Mouse (Mus musculus) urinary bladder, postnatal 10 days (tissue): Measurements from ENCODE around the gene Zbtb9.
"Not testable (repeated sequence)": the region's sequence is repeated elsewhere in the genome, so short reads cannot be mapped to it uniquely, and the experiment has no call there.

ENCODE experiments used
- DNase-seq: peaks from one replicate; pipeline ENCODE4 v3.0.0; 2022; ENCODE audit warnings: low spot score

Gene Zbtb9

DNA sequence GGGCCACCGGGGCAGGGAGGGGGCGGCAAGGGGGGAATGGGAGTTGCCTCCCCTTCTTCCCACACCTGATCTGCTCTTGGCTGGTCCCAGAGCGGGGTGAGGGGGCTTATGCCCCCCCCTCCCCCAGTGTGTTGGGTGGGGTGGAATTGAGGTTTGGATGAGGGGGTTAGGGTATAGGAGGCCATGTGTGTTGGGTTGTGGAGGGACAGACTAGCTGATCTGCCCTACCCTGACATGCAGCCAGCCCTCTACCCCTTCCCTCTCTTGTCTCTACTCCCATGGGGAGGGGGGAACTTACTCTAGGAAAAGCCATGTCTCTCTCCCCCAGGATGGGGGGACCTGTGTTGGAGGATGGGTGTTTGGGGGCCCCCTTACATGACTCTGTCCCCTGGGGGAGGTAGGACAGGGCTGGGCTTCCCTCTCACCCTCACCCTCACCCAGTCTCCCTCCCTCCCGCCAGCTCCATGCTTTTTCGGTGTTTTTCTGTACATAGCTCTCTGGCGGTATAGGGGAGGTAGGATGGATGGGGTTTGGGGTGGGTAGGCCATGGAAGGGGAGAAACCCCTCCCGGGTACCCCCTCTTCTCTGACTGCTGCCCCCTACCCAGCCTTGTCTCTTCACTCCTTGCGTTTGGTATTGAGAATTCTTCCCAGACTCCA, 1.6 kb upstream of the Zbtb9 start:
- DNase-seq = no peak

GRCm38 (mm10) chr17:26972107-26972506, 860 bp upstream of the Zbtb9 start:
- no peak for DNase-seq

- no peak for DNase-seq
Measured at GRCm38 (mm10) chr17:26974547-26974946, 1.6 kb downstream of the Zbtb9 start.

- DNase-seq = no peak
Measured at GRCm38 (mm10) chr17:26975415-26975814, 2.4 kb downstream of the Zbtb9 start.

DNA sequence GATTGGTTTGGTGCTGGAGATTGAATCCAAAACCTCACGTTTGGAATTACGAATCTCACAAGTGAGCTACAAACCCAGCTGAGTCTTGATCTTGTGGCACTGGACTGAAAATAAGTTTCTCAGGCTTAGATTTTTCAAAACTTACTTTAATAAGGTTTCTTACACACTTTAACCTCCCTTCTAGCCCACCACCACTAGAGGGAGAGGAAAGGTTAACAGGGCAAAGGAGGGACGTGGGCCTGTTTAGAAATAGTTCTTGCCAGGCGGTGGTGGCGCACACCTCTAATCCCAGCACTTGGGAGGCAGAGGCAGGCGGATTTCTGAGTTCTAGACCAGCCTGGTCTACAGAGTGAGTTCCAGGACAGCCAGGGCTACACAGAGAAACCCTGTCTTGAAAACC, 4.4 kb downstream of the Zbtb9 start:
- DNase-seq = not testable (repeated sequence)

DNA sequence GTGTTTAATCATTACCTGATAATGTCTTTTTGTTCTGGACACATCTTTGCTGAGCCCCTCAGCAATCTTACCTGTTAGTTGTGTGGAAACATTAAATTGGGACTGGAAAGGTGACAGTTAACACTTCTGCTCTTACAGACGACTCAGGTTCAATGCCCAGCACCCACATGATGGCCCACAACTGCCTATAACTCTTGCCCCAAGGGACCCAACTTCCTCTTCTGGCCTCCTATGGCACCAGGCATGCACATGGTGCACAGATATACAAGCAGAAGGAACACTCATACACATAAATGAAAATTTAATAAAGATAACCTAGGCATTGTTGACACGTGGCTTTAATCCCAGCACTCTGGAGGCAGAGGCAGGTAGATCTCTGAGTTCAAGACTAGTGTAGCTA, 6.5 kb downstream of the Zbtb9 start:
- no peak for DNase-seq

DNA sequence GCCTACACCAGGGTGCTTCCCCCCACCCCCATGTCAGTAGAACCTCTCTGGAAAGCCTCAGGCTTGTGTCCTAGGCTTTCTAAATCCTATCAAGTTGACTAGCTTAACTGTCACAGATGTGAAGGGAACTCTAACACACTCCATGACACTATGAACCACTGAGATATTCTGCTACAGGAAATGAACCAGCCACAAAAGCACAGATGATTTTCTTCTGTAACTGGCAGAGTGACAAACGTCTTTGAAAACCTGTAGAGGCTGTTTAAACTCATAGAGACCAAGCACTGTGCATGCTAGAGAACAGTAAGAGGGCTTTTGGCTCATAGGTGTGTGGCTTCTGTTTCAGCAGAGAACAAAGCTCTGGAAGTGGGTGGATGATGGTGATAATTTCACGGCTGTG, 8.1 kb downstream of the Zbtb9 start:
- no peak for DNase-seq

DNA sequence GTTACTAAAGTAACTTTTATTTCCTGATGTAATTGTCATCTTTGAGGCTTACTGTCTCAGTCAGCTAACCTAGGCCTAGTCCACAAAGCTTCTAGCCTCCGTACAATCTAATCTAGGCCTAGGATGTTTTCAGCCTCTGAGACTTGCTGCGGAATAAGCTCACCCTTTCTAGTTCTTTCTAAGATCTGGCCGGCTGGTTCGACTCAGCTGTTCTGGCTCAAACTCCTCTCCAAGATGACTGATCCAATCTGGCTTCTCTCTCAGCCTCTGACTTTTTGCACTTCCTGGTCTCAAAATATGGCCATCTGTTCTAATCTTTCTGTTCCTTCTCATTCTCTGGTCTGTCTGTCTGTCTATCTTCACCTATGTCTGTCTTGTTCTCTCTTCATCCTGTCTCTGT, 10.4 kb downstream of the Zbtb9 start:
- no peak for DNase-seq

- no peak for DNase-seq
Measured at GRCm38 (mm10) chr17:26985503-26986179, 12.7 kb downstream of the Zbtb9 start.

- DNase-seq = no peak
Measured at GRCm38 (mm10) chr17:26990521-26990920, 17.6 kb downstream of the Zbtb9 start.

DNA sequence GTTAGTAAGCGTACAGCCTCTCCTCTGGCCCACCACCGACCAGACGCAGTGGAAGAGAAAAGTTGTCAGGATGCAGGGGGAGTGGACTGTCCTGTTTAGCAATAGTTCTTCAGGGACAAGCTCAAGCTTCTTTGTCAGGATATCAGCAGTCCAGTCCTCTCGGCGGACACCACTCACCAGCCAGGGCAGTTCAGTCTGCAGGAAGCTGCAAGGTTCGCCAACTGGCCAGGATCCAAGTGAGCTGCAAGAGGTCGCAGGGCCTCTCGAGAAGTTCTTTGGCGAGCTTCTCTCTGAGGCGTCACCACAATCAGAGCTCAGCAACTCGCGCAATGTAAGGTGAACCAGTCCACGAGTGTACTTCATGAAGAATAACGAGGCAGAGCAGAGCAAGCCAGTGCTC, 21.4 kb downstream of the Zbtb9 start:
- no peak for DNase-seq

DNA sequence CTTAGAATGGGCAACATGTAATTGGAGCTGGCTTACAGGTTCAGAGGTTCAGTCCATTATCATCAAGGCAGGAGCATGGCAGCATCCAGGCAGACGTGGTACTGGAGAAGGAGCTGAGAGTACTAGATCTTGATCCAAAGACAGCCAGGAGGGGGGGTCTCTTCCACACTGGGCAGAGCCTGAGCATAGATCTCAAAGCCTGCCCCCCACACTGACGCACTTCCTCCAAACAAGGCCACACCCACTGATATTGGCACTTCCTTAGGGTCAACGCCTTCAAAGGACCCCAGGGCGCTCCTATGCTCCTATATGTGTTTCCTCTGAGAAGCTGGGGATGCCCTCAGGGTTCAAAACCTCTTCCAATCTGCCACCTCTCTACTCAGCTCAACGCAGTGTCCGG, 22.0 kb downstream of the Zbtb9 start:
- no peak for DNase-seq

- DNase-seq = no peak
Measured at GRCm38 (mm10) chr17:26995562-26995961, 22.6 kb downstream of the Zbtb9 start.

DNA sequence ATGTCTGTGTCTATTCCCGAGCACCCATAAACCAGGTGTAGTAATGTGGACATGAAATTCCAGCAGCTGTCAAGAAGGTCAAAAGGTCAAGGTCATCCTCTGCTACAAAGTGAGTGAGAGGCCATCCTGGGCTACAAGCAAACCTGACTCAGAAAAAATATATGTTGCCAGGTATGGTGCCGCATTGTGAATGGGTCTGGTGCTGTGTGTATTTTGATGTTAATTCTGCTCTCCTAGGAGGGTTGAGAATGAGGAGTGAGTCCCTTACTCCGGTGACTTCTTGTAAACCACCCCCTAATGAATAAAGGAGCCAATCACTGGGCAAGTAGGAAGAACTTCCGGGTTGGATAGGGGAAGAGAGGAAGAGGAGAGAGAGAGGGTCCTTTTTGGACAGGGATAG, 24.7 kb downstream of the Zbtb9 start:
- DNase-seq = no peak

GRCm38 (mm10) chr17:26998283-26998682, 25.3 kb downstream of the Zbtb9 start:
- DNase-seq = no peak

GRCm38 (mm10) chr17:26999996-27000395, 27.0 kb downstream of the Zbtb9 start:
- no peak for DNase-seq

GRCm38 (mm10) chr17:27001151-27001550, 28.2 kb downstream of the Zbtb9 start:
- no peak for DNase-seq

- no peak for DNase-seq
Measured at GRCm38 (mm10) chr17:27001889-27002288, 28.9 kb downstream of the Zbtb9 start.

DNA sequence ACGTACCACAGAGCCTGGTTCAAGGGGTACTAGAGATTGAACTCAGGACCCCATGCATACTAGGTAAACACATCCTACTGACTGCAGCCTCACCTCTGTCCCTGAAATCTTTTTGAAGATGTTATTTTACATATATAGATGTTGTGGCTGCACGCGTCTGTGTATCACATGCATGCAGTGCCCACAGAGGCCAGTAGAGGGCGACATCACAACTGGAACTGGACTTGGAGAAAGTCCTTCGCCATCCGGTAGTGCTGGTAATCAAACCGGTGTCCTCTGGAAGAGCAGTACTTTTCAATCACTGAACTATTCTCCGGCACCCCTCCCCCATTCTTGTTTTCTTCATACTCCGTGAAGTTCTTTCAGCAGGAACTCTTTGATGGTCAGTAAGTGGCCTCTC, 31.5 kb downstream of the Zbtb9 start:
- no peak for DNase-seq

DNA sequence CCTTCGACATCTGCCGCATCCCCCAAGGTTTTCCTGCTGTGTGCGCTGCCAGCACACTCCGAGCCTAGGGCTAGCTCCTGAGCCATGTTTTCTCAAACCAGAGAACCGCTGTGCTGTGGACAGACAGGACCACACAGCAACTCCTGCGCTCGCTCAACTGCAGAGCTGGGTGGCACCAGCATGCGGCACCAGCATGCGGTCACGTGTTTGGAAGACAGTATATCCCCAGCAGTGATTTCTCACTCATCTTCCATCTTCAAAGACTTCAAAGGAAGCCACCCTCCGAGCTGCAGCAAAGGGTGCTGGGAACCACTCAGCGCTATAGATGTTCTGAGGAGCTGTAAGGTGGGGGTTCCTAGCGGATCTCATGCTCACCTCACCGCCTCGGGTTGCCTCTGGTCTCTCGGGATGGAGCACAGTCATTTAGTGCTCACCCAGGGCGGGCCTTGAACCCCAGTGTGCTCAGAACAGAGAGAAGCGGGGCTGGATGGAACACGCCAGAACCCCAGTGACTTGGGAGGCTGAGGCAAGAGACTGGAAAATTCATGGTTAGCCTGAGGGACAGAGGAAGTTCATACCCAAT, 32.0 kb downstream of the Zbtb9 start:
- no peak for DNase-seq

DNA sequence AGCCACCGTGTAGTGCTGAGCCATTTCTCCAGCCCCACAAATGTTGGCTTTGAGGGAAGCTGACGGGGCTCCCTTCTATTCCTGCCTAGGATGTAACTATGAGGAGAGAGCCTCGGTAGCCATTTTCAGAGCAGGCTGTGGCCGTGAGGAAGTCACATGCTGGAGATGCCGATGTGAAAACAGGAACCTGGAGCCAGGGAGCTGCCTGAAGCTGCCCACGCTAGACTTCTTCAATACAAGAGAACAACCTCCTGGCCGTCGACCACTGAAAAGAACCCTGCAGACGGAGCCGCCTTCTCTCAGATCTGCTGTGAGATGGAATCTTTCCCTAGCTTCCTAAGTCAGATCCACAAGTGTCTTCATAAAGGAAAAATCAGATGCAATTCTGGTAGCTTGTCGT, 32.7 kb downstream of the Zbtb9 start:
- DNase-seq = no peak

DNA sequence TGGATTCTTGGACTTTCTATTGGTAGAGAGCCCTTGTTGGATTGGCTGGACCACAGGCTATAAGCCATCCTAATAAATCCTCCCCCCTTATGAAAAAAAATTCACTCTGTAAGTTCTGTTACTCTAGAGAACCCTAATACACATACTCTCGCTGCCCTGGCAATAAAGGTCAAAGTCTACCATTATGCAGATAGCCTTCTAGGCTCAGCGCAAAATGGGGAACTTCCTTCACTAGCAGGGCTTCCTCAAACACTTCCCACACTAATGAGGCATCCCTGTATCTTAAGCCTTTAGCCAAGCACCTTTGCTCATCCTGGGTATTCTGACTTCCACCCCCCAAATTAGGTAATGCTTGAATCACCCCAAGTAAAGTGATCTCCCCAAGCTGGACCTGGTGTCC, 35.3 kb downstream of the Zbtb9 start:
- no peak for DNase-seq

DNA sequence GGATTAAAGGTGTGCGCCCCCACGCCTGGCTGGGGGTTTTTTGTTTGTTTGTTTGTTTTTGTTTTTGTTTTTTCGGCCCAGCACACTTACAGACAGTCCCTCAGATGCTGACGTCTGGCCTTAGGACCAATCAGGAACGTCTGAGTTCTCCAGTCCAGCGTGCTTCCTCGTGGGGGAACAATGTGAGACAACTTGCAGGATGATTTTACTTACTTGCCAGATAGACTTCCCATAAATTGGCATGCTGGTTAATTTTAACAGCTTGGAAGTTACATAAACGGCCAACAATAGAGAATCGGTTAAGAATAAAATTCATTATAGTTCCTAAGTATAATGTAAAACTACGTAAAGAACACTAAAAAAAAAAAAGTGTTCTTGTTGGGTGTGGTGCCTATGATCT, 38.2 kb downstream of the Zbtb9 start:
- DNase-seq = no peak
